Mouse (Mus musculus) lung, adult 2 months (tissue): ENCODE measurements around the gene Gm14444. TPM values are rescaled to one million over a fixed set of nuclear protein-coding genes. Genes with fewer than 3 reads are reported as not detected.
"Not testable (repeated sequence)": the region's sequence is repeated elsewhere in the genome, so short reads cannot be mapped to it uniquely, and the experiment has no call there.

Experiments
- DNase-seq: peaks from one replicate; pipeline ENCODE4 v3.0.0; 2022
- H3K4me1 ChIP-seq: fragments of 200-500 bp; 2 replicates; pipeline ENCODE4 v1.6.1; 2011; ENCODE audit warnings: low read length; ENCODE audit not compliant: control insufficient read depth, insufficient read depth
- H3K4me3 ChIP-seq: fragments of 200-500 bp; replicated peaks from 2 replicates; pipeline ENCODE3; 2011; ENCODE audit warnings: low read depth, mild to moderate bottlenecking, control low read depth, low read length; ENCODE audit errors: extremely low read depth
- WGBS: fragments of 180-500 bp; shearing (Covaris S2); methylation state at CpG from one replicate; pipeline ENCODE4 v1.1.7; 2018; 5-methylcytosine and 5-hydroxymethylcytosine counted together
- polyA plus RNA-seq: library from polyadenylated mRNA; depleted of rRNA; stranded (reverse); fragments of >200 nt; gene quantifications from 2 replicates; pipeline ENCODE4 v1.2.3, GENCODE M21; 2012; rRNA removed

The Gm14444 gene
- not detected in 2 replicates for polyA plus RNA-seq

- DNase-seq = not testable (repeated sequence)
- 63% methylated on average over 1 of the region's 1 CpGs for WGBS
Measured at GRCm38 (mm10) chr2:175010022-175010421, at the start of gene Gm14444. Gm14444 (plus strand) TSS chr2:175010241.

GRCm38 (mm10) chr2:174965466-174965865 is 44.6 kb upstream of the Gm14444 start:
- DNase-seq = peak; percentile 7
- not testable (repeated sequence) for H3K4me3 ChIP-seq, H3K4me1 ChIP-seq
- 53% methylated on average over 3 of the region's 3 CpGs for WGBS

More at GRCm38 (mm10) chr2:175010022-175010421, at the start of gene Gm14444:
- H3K4me3 ChIP-seq, H3K4me1 ChIP-seq: not testable (repeated sequence)

- not testable (repeated sequence) for H3K4me3 ChIP-seq, H3K4me1 ChIP-seq, DNase-seq
- 96% methylated on average over 27 of the region's 27 CpGs for WGBS
Measured at GRCm38 (mm10) chr2:175044268-175044667, 34.2 kb downstream of the Gm14444 start.

GRCm38 (mm10) chr2:175067681-175068261 is 57.7 kb downstream of the Gm14444 start, which contains the start of gene Gm14393:
Gm14393 (minus strand) TSS chr2:175067781.
- DNase-seq, H3K4me3 ChIP-seq, H3K4me1 ChIP-seq: not testable (repeated sequence)
- 67% methylated on average over 1 of the region's 1 CpGs for WGBS

Other genes with a start within 250 kb of the Gm14444 start
- 7.8 and 10.4 TPM in 2 replicates for gene Edn3, start 249.6 kb upstream of the Gm14444 start, polyA plus RNA-seq
- gene Gm14393, start 57.5 kb downstream of the Gm14444 start, polyA plus RNA-seq = not detected in 2 replicates
- 0.66 and 1.1 TPM in 2 replicates for gene Gm14399, start 131.8 kb downstream of the Gm14444 start, polyA plus RNA-seq
- 0.08 and 0.15 TPM in 2 replicates for gene Gm14443, start 165.6 kb downstream of the Gm14444 start, polyA plus RNA-seq
- 2.5 and 6.2 TPM in 2 replicates for gene Gm14391, start 196.7 kb downstream of the Gm14444 start, polyA plus RNA-seq